Mouse (Mus musculus): ENCODE measurements around the gene Ripply3. TPM values are rescaled to one million over a fixed set of nuclear protein-coding genes. Genes with fewer than 3 reads are reported as not detected.

The Ripply3 gene
- 1 to 10 TPM; 4.1 to 6.0 TPM for total RNA-seq (2021)
- long read RNA-seq, experiment 1, transcript Ripply3-201 (4 exons, 1,531 nt) = major isoform, 13 of 15 reads
- long read RNA-seq, experiment 1, partial matches to known transcripts = 2 of 15 reads
- long read RNA-seq, experiment 1, other reads (novel, unspliced or antisense) = 0 of 15 reads
- long read RNA-seq, experiment 2, transcript Ripply3-201 (4 exons, 1,531 nt) = major isoform, 7 of 7 reads
- long read RNA-seq, experiment 2, partial matches to known transcripts = 0 of 7 reads
- long read RNA-seq, experiment 2, other reads (novel, unspliced or antisense) = 0 of 7 reads

DNA sequence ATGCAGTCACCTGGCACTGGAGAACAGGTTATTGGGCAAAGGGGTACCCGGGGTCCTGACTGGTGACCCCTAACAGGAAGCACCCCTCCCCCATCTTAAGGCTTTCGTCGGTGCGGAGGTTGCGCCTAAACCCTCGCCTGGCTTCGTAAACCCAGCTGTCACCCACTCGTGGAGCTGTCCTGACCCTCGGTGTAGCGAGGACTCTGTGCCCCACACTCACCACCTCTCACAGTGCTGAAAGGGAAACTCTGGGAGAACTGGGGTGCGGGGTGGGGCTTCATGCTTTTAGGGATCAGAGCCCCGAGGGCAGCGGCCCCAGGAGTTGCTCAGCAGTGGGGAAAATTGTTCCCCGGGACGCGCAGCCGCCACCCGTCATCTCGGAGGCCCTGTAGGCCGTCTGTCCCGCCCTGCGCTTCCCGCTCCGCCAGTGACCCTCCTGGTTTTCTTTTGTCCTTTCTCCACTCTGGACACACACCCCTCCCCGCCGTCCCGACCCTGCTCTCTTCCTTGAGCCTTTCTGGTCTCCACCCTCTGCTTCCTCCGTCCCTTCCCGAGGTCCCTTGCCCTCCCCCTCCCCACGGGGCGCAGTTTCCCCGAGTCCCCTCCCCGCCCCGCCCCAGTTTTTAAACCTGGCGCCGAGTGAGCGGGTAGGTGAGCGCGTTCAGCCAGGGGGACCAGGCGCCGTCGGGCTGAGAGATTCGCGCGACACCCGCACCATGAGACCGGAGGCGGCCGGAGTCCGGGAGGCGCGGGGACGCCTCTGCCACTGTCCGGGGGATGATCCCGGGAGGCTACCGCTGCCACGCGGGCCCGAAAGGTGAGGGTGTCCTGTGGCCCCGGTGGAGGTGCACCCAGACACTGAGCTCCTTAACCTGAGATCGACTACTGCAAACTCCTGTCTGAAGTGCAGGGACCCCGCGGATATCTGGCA lies at the start of gene Ripply3:
Ripply3 (plus strand) TSS at position 640 of the 931 bp plus-strand sequence.
- peak; percentile 77 to 82 for DNase-seq

DNA sequence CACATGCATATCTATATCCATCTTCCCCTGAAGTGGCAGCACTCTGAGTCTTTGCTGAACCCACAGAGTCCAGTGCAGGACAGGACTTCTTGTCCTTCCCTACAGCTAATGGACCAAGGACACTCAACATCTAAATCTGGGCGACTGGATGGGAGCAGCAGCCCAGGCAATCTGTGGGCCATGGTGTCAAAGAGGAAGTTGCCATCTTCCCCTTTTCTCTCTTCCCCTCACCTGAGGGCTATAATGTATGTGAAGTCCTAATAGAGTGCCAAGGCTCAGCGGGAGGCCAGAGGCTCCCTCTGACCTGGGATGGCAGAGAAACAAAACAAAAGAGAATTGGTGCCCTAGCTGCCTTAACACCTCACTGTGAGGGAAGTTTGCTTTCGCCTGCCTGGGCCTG lies 44.2 kb upstream of the Ripply3 start:
- DNase-seq = no peak

DNA sequence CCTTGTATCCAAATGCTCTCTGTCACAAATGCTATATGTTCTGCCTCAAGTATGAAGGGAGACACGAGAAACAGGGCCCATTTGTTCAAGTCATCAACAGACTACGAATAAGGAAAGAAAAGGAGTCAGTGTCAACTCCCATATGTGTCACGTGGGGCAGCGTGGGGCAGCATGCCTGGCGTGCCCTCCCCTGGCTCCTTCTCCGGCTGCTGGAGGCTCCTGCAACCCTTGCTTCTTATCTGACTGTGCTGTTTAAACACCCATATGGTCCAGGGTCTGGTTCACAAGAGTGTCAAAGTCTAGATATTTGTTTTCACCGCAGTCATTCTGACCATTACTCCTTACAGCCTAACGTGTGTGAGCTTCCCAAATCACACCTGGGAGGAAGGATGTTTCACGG lies 40.4 kb upstream of the Ripply3 start:
- no peak for DNase-seq

DNA sequence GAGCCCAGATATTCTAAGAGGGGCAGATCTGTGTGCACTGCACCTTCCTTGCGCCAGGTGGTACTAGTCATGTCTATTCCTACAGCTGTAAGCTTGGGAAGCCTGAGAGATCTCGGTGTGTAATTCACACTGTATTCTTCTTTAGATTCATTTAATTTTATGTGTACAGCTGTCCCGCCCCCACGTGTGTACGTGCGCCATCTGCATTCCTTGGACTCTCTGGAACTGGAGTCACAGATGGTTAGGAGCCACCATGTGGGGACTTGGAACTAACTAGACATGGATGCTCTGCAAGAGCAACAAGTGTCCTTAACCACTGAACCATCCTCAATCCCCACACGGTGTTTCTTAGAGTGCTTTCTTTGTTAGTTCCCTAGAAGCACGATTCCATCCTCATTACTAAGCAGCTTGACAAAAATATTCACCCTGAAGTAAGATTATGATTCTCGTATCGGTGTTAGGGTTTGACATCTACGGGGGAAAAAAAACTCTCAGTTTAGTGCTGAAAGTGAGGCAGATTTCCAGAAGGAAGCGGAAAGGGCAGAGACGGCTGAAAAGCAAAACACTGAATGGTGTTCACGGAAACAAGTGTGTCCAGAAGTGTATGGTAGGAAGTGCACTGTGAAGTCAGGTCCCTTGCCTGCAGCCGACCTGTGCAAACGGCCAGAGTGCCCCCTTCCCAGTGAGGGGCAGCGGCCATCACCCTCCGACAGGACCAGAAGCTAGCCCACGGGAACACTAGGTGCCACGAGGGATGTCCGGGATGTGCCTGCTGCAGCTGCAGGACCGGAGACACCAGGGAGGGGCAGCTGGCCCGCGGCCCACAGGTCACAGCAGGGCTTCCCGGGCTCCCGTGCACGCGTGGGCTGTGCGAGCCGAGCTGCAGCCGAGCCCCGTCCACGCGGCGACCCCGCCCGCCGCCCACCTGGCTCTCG lies 38.8 kb upstream of the Ripply3 start:
- DNase-seq = peak; percentile 47 to 57

GRCm38 (mm10) chr16:94290073-94290999 lies 37.9 kb upstream of the Ripply3 start:
- DNase-seq = peak; percentile 87 to 93

GRCm38 (mm10) chr16:94291141-94291540 lies 37.1 kb upstream of the Ripply3 start:
- DNase-seq = no peak

- peak in 1 of 2 experiments; percentile 30 for DNase-seq
Observed at GRCm38 (mm10) chr16:94298081-94298480, 30.1 kb upstream of the Ripply3 start.

- no peak for DNase-seq
Observed at GRCm38 (mm10) chr16:94299210-94299609, 29.0 kb upstream of the Ripply3 start.

GRCm38 (mm10) chr16:94301194-94301593 lies 27.0 kb upstream of the Ripply3 start:
- no peak for DNase-seq

GRCm38 (mm10) chr16:94301696-94302095 lies 26.5 kb upstream of the Ripply3 start:
- no peak for DNase-seq

DNA sequence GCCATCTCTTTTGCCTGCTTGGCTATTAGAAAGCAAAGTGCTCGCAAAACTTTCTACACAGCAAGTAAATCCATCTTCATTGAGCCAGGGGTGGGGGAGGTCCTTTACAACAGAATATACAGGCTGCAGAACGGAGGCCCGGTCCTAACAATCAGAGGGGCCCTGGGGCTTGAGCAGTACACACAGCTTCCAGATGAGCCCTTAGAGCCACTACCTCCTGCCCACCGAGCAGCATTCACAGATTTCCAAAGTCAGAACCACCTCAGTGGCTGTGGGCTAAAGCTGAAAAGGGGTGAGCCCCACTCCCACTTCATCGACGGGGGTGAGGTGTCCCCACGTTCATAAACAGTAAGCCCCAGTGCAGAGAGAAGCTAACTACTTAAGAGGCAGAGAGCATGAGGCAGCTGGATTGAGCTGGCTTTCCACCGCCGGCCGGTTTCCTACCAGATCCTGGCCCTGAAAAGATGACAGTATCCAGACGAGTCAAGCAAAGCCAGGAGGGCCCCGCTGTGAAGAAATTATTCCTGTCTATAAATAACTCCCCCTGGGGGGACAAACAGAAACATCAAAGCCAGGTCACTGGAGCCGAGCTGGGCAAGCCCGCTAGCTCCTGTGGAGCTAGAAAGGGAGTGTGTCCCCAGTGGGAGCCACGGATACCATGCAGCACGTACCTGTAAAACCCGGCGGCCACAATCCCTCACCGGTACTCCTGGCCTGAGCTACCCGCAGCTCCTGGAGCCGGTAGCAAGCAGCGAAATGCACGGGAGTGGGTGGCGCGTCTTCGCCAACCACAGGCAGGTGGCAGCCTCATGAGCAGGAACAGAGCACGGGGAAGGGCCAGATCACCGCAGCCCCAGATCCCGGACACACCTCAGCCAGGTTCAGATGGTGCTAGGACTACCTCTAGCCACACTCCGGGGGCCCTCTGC lies 25.7 kb upstream of the Ripply3 start:
- peak; percentile 38 to 41 for DNase-seq

- DNase-seq = no peak
Observed at GRCm38 (mm10) chr16:94303203-94303535, 25.1 kb upstream of the Ripply3 start.

GRCm38 (mm10) chr16:94307526-94307925 lies 20.7 kb upstream of the Ripply3 start:
- DNase-seq = peak; percentile 24 to 34

- peak in 1 of 2 experiments; percentile 16 for DNase-seq
Observed at GRCm38 (mm10) chr16:94307942-94308341, 20.3 kb upstream of the Ripply3 start.

GRCm38 (mm10) chr16:94309025-94309424 lies 19.2 kb upstream of the Ripply3 start:
- DNase-seq = peak in 1 of 2 experiments; percentile 24

DNA sequence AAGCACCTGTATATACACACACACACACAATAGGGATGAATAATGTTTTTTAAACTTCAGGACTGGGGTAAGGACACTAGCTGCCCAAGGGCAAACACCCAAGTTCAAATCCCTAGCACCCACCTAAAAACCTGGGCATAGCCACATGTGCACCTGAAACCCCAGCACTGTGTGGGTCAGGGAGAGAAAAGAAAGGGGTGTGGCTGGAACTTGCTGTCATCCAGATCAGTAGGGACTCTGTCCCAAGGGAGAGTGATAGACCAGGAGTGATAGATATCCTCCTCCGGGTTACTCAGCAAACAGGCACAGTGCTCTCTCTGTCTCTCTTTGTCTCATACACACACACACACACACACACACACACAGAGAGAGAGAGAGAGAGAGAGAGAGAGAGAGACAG lies 16.8 kb upstream of the Ripply3 start:
- DNase-seq = no peak

- no peak for DNase-seq
Observed at GRCm38 (mm10) chr16:94311931-94312330, 16.3 kb upstream of the Ripply3 start.

DNA sequence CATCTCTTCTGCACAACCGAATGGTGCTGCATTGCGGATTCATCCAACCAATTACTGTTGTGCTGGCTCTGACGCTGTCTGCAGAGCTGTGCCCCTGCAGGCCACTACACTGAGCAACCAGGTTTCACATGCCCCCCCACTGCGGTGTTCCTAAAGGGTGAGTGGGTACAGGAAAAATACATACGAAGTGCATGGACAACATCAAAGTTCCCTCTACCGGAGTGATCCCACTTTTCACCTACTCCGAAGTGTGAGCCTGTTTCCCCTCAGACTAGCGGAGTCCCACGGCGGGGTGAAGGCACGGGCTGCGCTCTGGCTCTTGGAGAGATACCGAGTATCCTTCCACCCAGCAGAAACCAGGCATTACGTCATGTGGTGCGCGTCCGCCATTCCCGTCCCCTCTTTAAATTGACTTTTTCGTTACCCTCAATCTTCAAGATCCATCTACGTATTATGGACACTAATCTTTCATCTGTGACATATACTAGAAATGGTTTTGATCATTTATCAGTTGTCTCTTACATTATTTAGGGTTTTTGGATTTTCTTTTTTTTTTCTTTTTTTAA lies 15.5 kb upstream of the Ripply3 start:
- peak; percentile 77 to 86 for DNase-seq
